Mouse (Mus musculus) ES-Bruce4 (cell line): ENCODE results near the gene Agbl4.

ENCODE experiments used
- CTCF ChIP-seq: IDR thresholded peaks from one replicate; pipeline ENCODE4 v1.8.1; 2011; ENCODE audit warnings: low read depth, low read length
- EP300 ChIP-seq: IDR thresholded peaks from 2 replicates; pipeline ENCODE4 v1.6.1; 2011; ENCODE audit warnings: low read depth, low read length; ENCODE audit not compliant: insufficient read depth
- POLR2A ChIP-seq: IDR thresholded peaks from one replicate; pipeline ENCODE4 v1.8.1; 2011; ENCODE audit warnings: low read length; ENCODE audit not compliant: insufficient read depth

GRCm38 (mm10) chr4:110916061-110916460, 518.6 kb downstream of the Agbl4 start:
- TF ChIP-seq CTCF (no peak), EP300 (no peak), POLR2A (no peak)
